Mouse (Mus musculus) small intestine, adult 2 months (tissue): ENCODE results near the gene Endod1. TPM values are rescaled to one million over a fixed set of nuclear protein-coding genes. Genes with fewer than 3 reads are reported as not detected.

ENCODE experiments used
- H3K27ac ChIP-seq: fragments of 200-500 bp; 2 replicates; pipeline ENCODE4 v1.5.1; 2012; ENCODE audit warnings: low read depth, low read length, control low read depth, inconsistent platforms; ENCODE audit not compliant: insufficient read depth
- H3K27me3 ChIP-seq: fragments of 200-500 bp; 2 replicates; pipeline ENCODE4 v1.6.1; 2012; ENCODE audit warnings: mild to moderate bottlenecking, moderate library complexity, low read length, inconsistent platforms; ENCODE audit not compliant: control insufficient read depth, insufficient read depth
- H3K36me3 ChIP-seq: fragments of 200-500 bp; 2 replicates; pipeline ENCODE4 v1.6.1; 2012; ENCODE audit warnings: mild to moderate bottlenecking, low read length, control low read depth, inconsistent platforms; ENCODE audit not compliant: control insufficient read depth, insufficient read depth
- H3K4me1 ChIP-seq: fragments of 200-500 bp; 2 replicates; pipeline ENCODE4 v1.6.1; 2012; ENCODE audit warnings: low read length, inconsistent platforms, mixed read lengths; ENCODE audit not compliant: control insufficient read depth, insufficient read depth, insufficient read length
- H3K4me3 ChIP-seq: fragments of 200-500 bp; 2 replicates; pipeline ENCODE4 v1.5.1; 2012; ENCODE audit warnings: low read depth, mild to moderate bottlenecking, control low read depth, inconsistent platforms, low read length, moderate library complexity
- CTCF ChIP-seq: fragments of 200-500 bp; IDR thresholded peaks from 2 replicates; pipeline ENCODE4 v1.5.1; 2012; ENCODE audit warnings: low read depth, mild to moderate bottlenecking, control low read depth, inconsistent platforms, low read length, moderate library complexity, mixed read lengths; ENCODE audit not compliant: insufficient replicate concordance, insufficient read length; ENCODE audit errors: extremely low read depth
- POLR2A ChIP-seq: fragments of 200-500 bp; IDR thresholded peaks from 2 replicates; pipeline ENCODE4 v1.6.1; 2012; ENCODE audit warnings: low read depth, mild to moderate bottlenecking, control low read depth, inconsistent platforms, low read length, moderate library complexity
- WGBS: fragments of 180-500 bp; shearing (Covaris S2); methylation state at CpG from one replicate; pipeline ENCODE4 v1.1.7; 2018; 5-methylcytosine and 5-hydroxymethylcytosine counted together
- polyA plus RNA-seq: library from polyadenylated mRNA; depleted of rRNA; stranded (reverse); fragments of >200 nt; gene quantifications from 2 replicates; pipeline ENCODE4 v1.2.3, GENCODE M21; 2012; rRNA removed

Gene Endod1
- 108 and 114 TPM in 2 replicates for polyA plus RNA-seq

DNA sequence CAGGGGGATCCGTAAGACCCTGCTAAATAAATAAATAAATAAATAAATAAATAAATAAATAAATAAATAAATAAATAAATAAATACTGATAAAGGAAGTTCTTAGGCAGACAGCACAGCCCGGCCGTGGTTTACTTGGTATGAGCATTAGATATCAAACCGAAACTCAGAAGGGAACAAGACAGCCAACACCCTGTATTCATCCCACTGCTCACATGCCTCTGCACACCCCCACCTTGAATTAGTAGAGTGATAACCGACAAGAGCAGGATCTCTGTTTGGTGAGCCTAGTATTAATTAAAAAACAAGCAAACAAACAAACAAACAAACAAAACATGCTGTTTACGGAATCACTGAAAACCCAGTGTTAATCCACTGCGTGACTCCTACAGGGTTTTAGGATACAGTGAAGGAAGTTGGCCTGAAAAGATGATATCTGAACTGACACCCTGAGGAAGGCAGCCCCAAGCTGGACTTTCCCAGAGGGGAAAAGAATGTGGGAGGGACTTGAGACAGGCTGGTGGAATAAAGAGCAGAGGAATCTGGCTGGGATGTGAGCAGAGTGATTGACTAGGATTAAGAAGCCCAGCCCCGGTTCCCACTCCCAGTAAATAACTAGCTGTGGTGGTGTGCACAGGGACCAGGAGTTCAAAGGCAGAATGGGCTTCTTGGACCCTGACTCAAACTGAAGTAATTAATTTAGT is at the start of gene Endod1:
TSS of gene Endod1 (minus strand) at position 155 of the 703 bp plus-strand sequence.
- H3K4me1 ChIP-seq, result peaks cover 25% of the 10 kb centered on the region; the same call in 1 of the 2 replicates
- no peaks in the 10 kb centered on the region for H3K36me3 ChIP-seq
- 3% methylated on average over 8 of the region's 8 CpGs for WGBS
- H3K4me3 ChIP-seq, result peak within 1 kb of the TSS; percentile 92
- H3K27me3 ChIP-seq, result no peaks in the 10 kb centered on the region
- no peak for TF ChIP-seq CTCF
- no peak for TF ChIP-seq POLR2A
- peak within 1 kb of the TSS; percentile 76 for H3K27ac ChIP-seq

DNA sequence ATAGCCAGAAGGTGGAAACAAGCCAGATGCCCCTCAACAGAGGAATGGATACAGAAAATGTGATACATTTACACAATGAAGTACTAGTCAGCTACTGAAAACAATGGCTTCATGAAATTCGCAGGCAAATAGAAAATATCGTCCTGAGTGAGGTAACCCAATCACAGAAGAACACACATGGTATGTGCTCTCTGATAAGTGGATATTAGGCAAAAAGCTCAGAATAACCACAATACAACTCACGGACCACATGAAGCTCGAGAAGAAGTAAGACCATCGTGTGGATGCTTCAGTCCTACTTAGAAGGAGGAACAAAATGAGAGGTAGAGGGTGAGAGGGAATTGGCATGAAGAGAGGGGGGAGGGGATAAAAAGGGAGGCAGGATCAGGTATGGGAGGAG is 27.8 kb upstream of the Endod1 start:
- Histone ChIP-seq H3K4me1 (no peaks in the 10 kb centered on the region), H3K36me3 (no peaks in the 10 kb centered on the region), H3K4me3 (no peak overlapping the region), H3K27me3 (no peaks in the 10 kb centered on the region), H3K27ac (no peak overlapping the region)
- 91% methylated on average over 5 of the region's 5 CpGs for WGBS
- no peak for TF ChIP-seq CTCF
- TF ChIP-seq POLR2A, result no peak

- Histone ChIP-seq H3K4me1 (no peaks in the 10 kb centered on the region), H3K27ac (no peak overlapping the region), H3K4me3 (no peak overlapping the region), H3K36me3 (no peaks in the 10 kb centered on the region), H3K27me3 (no peaks in the 10 kb centered on the region)
- TF ChIP-seq CTCF, result no peak
- no peak for TF ChIP-seq POLR2A
- WGBS, result 59% methylated on average over 4 of the region's 4 CpGs
Observed at GRCm38 (mm10) chr9:14408044-14408443, 26.7 kb upstream of the Endod1 start.

DNA sequence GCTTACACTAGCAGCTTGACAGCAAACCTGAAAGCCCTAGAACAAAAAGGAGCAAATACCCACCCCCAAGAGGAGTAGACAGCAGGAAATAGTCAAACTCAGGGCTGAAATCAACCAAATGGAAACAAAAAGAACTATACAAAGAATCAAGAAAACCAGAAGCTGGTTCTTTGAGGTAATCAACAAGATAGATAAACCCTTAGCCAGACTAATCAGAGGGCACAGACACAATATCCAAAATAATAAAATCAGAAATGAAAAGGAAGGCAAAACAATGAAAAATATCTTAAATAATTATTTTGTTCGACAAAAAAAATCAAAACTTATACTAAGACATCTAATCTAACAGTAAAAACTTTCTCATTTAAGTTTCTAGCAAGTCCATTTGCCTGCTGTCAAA is 24.7 kb upstream of the Endod1 start:
- Histone ChIP-seq H3K4me3 (no peak overlapping the region), H3K4me1 (no peaks in the 10 kb centered on the region), H3K27me3 (no peaks in the 10 kb centered on the region), H3K27ac (no peak overlapping the region), H3K36me3 (no peaks in the 10 kb centered on the region)
- 67% methylated on average over 1 of the region's 1 CpGs for WGBS
- no peak for TF ChIP-seq POLR2A
- TF ChIP-seq CTCF, result no peak

- 32% methylated on average over 1 of the region's 1 CpGs for WGBS
- Histone ChIP-seq H3K4me1 (no peaks in the 10 kb centered on the region), H3K27ac (no peak overlapping the region), H3K4me3 (no peak overlapping the region), H3K27me3 (no peaks in the 10 kb centered on the region), H3K36me3 (no peaks in the 10 kb centered on the region)
- no peak for TF ChIP-seq POLR2A
- TF ChIP-seq CTCF, result no peak
Observed at GRCm38 (mm10) chr9:14402099-14402498, 20.8 kb upstream of the Endod1 start.

DNA sequence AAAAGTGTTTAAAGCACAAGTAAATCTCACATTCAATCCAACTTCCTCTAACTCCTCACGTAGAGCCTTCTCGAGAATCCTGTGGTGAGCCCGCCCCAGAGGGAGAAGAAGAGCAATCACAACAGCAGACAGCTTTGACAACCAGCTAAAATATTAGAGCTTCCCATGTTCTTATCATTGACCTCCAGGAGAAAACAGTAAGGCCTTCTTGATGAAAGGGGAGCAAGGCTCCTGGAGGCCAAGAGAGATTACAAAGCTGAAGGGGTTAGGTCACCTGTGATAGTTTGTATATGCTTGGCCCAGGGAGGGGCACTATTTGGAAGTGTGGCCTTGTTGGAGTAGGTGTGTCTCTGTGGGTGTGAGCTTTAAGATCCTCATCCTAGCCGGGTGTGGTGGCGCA is 19.1 kb upstream of the Endod1 start:
- Histone ChIP-seq H3K36me3 (no peaks in the 10 kb centered on the region), H3K27ac (no peak overlapping the region), H3K4me3 (no peak overlapping the region), H3K27me3 (no peaks in the 10 kb centered on the region), H3K4me1 (no peaks in the 10 kb centered on the region)
- TF ChIP-seq POLR2A, result no peak
- TF ChIP-seq CTCF, result no peak
- whole genome bisulfite sequencing, result 88% methylated on average over 5 of the region's 5 CpGs

DNA sequence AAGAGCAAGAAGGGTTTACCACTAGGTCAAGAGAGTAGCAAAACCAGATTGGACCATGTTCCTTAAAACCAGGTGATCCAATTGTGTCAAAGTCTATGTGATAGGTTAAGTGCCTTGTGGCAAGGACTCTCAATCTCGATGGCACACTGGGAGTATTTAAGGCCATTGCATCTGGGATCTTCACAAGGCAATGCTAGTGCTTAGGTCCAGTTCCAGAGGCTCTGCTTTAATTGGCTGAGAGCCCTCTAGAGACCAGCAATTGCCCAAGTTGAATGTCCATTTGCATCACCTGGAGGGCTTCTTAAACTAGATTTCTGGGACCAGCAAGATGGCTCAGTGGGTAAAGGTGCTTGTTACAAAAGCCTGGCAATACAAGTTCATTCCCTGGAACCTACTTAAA is 17.6 kb upstream of the Endod1 start:
- WGBS, result 76% methylated on average over 1 of the region's 1 CpGs
- H3K36me3 ChIP-seq, result no peaks in the 10 kb centered on the region

DNA sequence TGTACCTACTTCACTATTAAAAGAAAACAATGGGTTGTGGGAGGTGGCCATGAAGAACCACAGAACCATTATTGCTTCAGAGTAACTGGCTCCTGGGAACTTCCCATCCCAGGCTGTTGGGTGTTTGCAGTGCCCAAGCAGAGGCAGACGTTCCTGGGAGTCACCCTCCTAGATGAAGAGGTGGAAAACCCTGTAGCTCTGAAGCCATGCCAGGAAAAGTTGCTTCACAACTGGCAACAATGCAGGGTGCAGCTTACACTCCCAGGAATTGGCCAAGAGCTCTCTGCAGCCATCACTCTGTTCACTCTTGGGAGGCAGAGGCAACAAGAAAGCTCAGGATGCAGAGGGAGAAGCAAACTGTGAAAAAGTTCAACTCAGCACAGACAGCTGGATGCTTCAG is 16.8 kb upstream of the Endod1 start:
- Histone ChIP-seq H3K4me3 (no peak overlapping the region), H3K4me1 (no peaks in the 10 kb centered on the region), H3K27me3 (no peaks in the 10 kb centered on the region), H3K27ac (no peak overlapping the region), H3K36me3 (no peaks in the 10 kb centered on the region)
- TF ChIP-seq CTCF (no peak), POLR2A (no peak)
- 46% methylated on average over 1 of the region's 1 CpGs for WGBS

More for the DNA sequence above, 17.6 kb upstream of the Endod1 start:
- no peaks in the 10 kb centered on the region for H3K27me3 ChIP-seq
- TF ChIP-seq CTCF, result no peak
- no peak for TF ChIP-seq POLR2A
- H3K4me1 ChIP-seq, result no peaks in the 10 kb centered on the region
- no peak overlapping the region for H3K27ac ChIP-seq
- no peak overlapping the region for H3K4me3 ChIP-seq
